Mouse (Mus musculus) stomach, embryonic 14.5 days (tissue): ENCODE measurements at regions not wholly inside any gene's neighbourhood (a gene's known extent, or its start where the extent isn't known, plus 50 kb on each side); places are given as distances from the start of the nearest gene placed in this dataset.

Experiments
- ATAC-seq: fragments of 200-750 bp; cut with Nextera tagmentation; 2 replicates; pipeline ENCODE4 v1.8.0; 2017; ENCODE audit warnings: low read depth, moderate TSS enrichment; ENCODE audit not compliant: insufficient number of reproducible peaks, insufficient read depth, low FRiP score
- H3K27ac ChIP-seq: fragments of 300-500 bp; sonication (generic); 2 replicates; pipeline ENCODE4 v1.5.1; 2014; ENCODE audit warnings: mild to moderate bottlenecking, low read length, moderate library complexity, mixed read lengths
- H3K27me3 ChIP-seq: fragments of 300-500 bp; sonication (generic); 2 replicates; pipeline ENCODE4 v1.6.1; 2014; ENCODE audit warnings: low read length, control low read depth, mixed read lengths; ENCODE audit not compliant: control insufficient read depth, insufficient read depth
- H3K36me3 ChIP-seq: fragments of 300-500 bp; sonication (generic); 2 replicates; pipeline ENCODE4 v1.6.1; 2014; ENCODE audit warnings: mild to moderate bottlenecking, control low read depth, low read length, moderate library complexity, mixed read lengths; ENCODE audit not compliant: control insufficient read depth, insufficient read depth
- H3K4me1 ChIP-seq: fragments of 300-500 bp; sonication (generic); 2 replicates; pipeline ENCODE4 v1.6.1; 2014; ENCODE audit warnings: low read length, control low read depth, mixed read lengths; ENCODE audit not compliant: control insufficient read depth, insufficient read depth
- H3K4me2 ChIP-seq: fragments of 300-500 bp; sonication (generic); replicated peaks from 2 replicates; pipeline ENCODE4 v1.6.1; 2014; ENCODE audit warnings: low read depth, low read length, control low read depth
- H3K4me3 ChIP-seq: fragments of 300-500 bp; sonication (generic); 2 replicates; pipeline ENCODE4 v1.5.1; 2014; ENCODE audit warnings: low read depth, low read length, control low read depth
- H3K9ac ChIP-seq: fragments of 300-500 bp; sonication (generic); replicated peaks from 2 replicates; pipeline ENCODE4 v1.6.1; 2014; ENCODE audit warnings: low read depth, mild to moderate bottlenecking, control low read depth, low read length, moderate library complexity, mixed read lengths
- H3K9me3 ChIP-seq: fragments of 300-500 bp; sonication (generic); 2 replicates; pipeline ENCODE4 v1.6.1; 2016; ENCODE audit warnings: low read depth, low read length, control low read depth; ENCODE audit not compliant: control insufficient read depth
- WGBS: fragments of 180-500 bp; shearing (Covaris S2); extraction: QIAGEN DNeasy Blood & Tissue Kit; methylation state at CpG from one replicate; pipeline ENCODE4 v1.1.7; 2014; 5-methylcytosine and 5-hydroxymethylcytosine counted together

GRCm38 (mm10) chr19:32947081-32947855 is 190.0 kb downstream of the Pten start:
- H3K4me2 ChIP-seq = no peak overlapping the region
- no peak overlapping the region for H3K4me3 ChIP-seq
- no peaks in the 10 kb centered on the region for H3K9me3 ChIP-seq
- no peaks in the 10 kb centered on the region for H3K4me1 ChIP-seq
- H3K27ac ChIP-seq = no peak overlapping the region
- WGBS = 78% methylated on average over 12 of the region's 12 CpGs
- no peak for ATAC-seq
- no peaks in the 10 kb centered on the region; the same call in 1 of the 2 replicates for H3K27me3 ChIP-seq
- no peak overlapping the region for H3K9ac ChIP-seq
- no peaks in the 10 kb centered on the region for H3K36me3 ChIP-seq

GRCm38 (mm10) chr19:32950252-32950651 is 193.0 kb downstream of the Pten start:
- Histone ChIP-seq H3K4me2 (no peak overlapping the region), H3K36me3 (no peaks in the 10 kb centered on the region), H3K9me3 (no peaks in the 10 kb centered on the region), H3K4me3 (no peak overlapping the region), H3K27me3 (no peaks in the 10 kb centered on the region; the same call in 1 of the 2 replicates), H3K27ac (no peak overlapping the region), H3K4me1 (no peaks in the 10 kb centered on the region; the same call in 1 of the 2 replicates), H3K9ac (no peak overlapping the region)
- ATAC-seq = no peak
- 69% methylated on average over 3 of the region's 3 CpGs for WGBS

DNA sequence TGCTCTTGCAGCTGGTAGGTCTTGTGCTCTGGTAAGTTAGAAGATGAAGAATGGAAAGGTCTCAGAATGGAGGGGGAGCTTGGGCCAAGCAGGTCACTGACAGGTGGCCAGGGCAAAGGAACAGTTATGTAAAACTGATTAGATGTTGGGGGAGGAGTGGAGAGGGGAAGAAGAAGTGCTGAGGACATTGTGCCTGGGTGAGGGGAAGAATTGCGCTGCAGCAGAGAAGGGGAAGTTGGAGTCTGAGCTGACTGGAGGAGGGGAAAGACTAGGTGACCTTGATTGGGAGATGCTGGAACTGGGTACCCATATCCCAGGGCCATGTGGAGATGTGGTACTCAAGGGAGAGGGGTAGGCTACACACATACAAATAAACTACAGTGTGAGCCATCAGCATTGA is 193.5 kb downstream of the Pten start:
- no peaks in the 10 kb centered on the region; the same call in 1 of the 2 replicates for H3K27me3 ChIP-seq

DNA sequence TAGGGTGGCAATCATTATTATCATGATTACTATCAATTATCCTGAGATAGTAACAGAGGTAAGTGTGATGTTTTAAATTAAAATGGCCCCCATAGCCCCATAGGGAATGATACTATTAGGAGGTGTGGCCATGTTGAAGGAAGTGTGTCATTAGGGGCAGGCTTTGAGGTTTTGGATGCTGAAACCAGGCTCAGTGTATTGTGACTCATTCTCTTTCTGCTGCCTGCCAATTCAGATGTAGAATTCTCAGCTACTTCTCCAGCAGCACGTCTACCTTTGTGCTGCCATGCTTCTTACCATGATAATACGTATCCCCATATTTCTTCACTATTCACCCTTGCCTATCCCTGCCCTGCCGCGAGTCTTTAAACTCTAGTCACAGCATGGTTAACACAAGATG is 195.1 kb downstream of the Pten start:
- ATAC-seq = no peak
- H3K4me3 ChIP-seq = no peak overlapping the region
- H3K9me3 ChIP-seq = no peaks in the 10 kb centered on the region
- H3K4me1 ChIP-seq = no peaks in the 10 kb centered on the region; the same call in 1 of the 2 replicates
- no peak overlapping the region for H3K9ac ChIP-seq
- H3K27ac ChIP-seq = no peak overlapping the region
- no peaks in the 10 kb centered on the region; the same call in 1 of the 2 replicates for H3K27me3 ChIP-seq
- H3K4me2 ChIP-seq = no peak overlapping the region
- H3K36me3 ChIP-seq = no peaks in the 10 kb centered on the region
- 88% methylated on average over 4 of the region's 4 CpGs for WGBS

More for the DNA sequence above, 193.5 kb downstream of the Pten start:
- Histone ChIP-seq H3K4me3 (no peak overlapping the region), H3K36me3 (no peaks in the 10 kb centered on the region), H3K9ac (no peak overlapping the region), H3K4me1 (no peaks in the 10 kb centered on the region; the same call in 1 of the 2 replicates), H3K4me2 (no peak overlapping the region), H3K9me3 (no peaks in the 10 kb centered on the region), H3K27ac (no peak overlapping the region)
- ATAC-seq = no peak
- WGBS = 81% methylated on average over 1 of the region's 1 CpGs

- WGBS = 57% methylated on average over 11 of the region's 11 CpGs
- H3K4me2 ChIP-seq = no peak overlapping the region
- H3K9ac ChIP-seq = no peak overlapping the region
- no peak for ATAC-seq
- no peaks in the 10 kb centered on the region for H3K9me3 ChIP-seq
- H3K27ac ChIP-seq = no peak overlapping the region
- no peaks in the 10 kb centered on the region for H3K36me3 ChIP-seq
- no peak overlapping the region for H3K4me3 ChIP-seq
- H3K27me3 ChIP-seq = no peaks in the 10 kb centered on the region; the same call in 1 of the 2 replicates
- H3K4me1 ChIP-seq = no peaks in the 10 kb centered on the region; the same call in 1 of the 2 replicates
Observed at GRCm38 (mm10) chr19:32952928-32953687, 195.8 kb downstream of the Pten start.

DNA sequence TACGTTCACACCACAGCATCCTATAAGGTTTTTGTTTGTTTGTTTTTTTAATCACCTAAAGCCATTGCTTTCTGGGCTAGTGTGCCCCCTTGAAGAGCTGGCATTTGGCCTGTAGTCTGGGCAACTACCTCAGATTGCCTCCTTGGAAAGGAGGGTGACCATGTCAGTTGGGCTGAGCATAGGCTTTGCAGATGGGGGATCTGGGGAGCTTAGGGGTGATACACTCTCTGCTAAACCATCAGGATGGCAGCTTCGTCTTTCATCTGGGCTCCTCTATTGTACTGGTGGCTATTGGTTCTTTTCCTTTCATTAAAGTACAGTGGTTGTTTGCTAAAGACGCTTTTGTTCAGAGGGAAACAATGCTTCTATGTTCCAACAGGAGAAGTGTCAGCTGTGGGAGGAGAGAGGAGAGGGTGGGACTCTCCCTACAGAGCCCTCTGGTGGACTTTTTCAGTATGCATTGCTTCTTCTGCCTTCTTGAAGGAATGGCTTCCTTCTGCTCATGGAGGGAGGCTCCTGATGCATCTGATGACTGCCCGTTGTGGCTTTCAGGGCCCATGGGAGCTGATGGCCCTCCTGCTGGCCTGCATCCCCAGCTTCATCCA is 196.8 kb downstream of the Pten start:
- H3K27me3 ChIP-seq = no peaks in the 10 kb centered on the region
- no peak overlapping the region for H3K4me3 ChIP-seq
- H3K27ac ChIP-seq = no peak overlapping the region
- no peak overlapping the region for H3K4me2 ChIP-seq
- WGBS = 65% methylated on average over 4 of the region's 4 CpGs
- H3K4me1 ChIP-seq = no peaks in the 10 kb centered on the region; the same call in 1 of the 2 replicates
- H3K36me3 ChIP-seq = no peaks in the 10 kb centered on the region
- H3K9ac ChIP-seq = no peak overlapping the region
- no peaks in the 10 kb centered on the region for H3K9me3 ChIP-seq
- ATAC-seq = 0 out of 2 replicates have a peak, but pooled peaks have one; percentile 35

DNA sequence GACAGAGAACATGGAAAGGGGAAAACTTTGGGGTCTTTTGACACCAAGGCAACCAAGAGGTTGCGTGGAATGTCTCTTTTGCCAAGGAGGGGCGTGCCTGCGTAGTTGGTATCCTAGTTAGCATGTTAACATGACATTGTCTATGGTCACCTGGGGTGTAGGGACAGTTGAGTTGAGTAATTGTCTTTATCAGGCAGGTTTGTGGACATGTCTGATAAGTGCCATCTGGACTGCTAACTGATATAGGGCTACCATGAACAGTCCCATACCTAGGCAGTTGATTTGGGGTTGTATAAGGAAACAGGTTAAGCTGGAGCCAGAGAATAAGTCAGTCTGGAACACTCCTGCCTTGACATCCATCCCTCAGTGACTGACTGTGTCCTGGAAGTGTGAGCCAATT is 197.6 kb downstream of the Pten start:
- Histone ChIP-seq H3K9ac (no peak overlapping the region), H3K36me3 (no peaks in the 10 kb centered on the region), H3K4me2 (no peak overlapping the region), H3K27me3 (no peaks in the 10 kb centered on the region), H3K4me3 (no peak overlapping the region), H3K4me1 (no peaks in the 10 kb centered on the region; the same call in 1 of the 2 replicates), H3K9me3 (no peaks in the 10 kb centered on the region), H3K27ac (no peak overlapping the region)
- WGBS = 91% methylated on average over 3 of the region's 3 CpGs
- ATAC-seq = no peak

DNA sequence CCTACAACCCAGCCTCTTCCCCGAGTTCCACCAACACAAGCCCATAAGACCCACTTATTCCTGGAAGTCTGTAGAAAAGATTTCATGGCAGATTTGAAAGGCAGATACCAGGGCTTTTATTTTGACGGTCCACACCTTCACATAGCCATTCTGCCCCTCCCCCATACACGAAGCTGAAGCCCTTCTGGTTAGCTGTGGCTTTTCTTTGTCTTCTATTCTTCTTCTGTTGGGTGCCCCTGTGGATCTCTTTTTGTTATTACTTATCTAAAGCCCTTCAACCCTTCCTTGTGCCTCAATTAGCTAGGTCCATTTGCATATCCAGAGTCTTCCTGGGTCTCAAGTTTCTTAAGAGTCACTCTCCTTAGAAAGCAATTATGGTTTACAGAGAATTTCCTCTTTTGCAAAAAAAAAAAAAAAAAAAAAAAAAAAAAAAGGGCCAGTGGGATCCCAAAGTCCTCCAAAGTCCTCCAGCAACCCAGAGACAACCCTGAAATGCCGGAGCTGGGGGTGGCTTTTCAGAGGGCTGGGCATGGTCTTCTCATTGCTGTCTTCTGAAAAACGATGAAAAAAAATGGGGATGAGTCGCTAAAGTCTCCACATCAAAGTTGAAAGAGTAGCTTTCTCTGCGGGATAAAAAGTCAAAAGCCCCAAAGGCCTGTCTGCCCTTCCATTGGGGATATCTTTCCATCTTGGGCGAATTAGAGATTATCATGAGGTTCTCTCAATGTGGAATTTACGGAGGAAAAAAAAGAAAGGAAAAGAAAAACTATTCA is 199.0 kb downstream of the Pten start:
- Histone ChIP-seq H3K4me3 (no peak overlapping the region), H3K27ac (no peak overlapping the region), H3K4me1 (no peaks in the 10 kb centered on the region; the same call in 1 of the 2 replicates), H3K4me2 (peak overlapping the region; percentile 28), H3K27me3 (no peaks in the 10 kb centered on the region), H3K9me3 (no peaks in the 10 kb centered on the region), H3K36me3 (no peaks in the 10 kb centered on the region), H3K9ac (no peak overlapping the region)
- 13% methylated on average over 9 of the region's 9 CpGs for WGBS
- no peak for ATAC-seq
